Mouse (Mus musculus) left cerebral cortex, adult 8-10 months (tissue): ENCODE measurements at regions not wholly inside any gene's neighbourhood (a gene's known extent, or its start where the extent isn't known, plus 50 kb on each side); places are given as distances from the start of the nearest gene placed in this dataset.
A peak's percentile ranks its signal among the peaks of the same experiment; 100 is the strongest.
"Not testable (repeated sequence)": the region's sequence is repeated elsewhere in the genome, so short reads cannot be mapped to it uniquely, and the experiment has no call there.

ENCODE experiments used
- DNase-seq, 2 experiments: peaks; one replicate each; pipeline ENCODE4 v3.0.0; 2022; ENCODE audit warnings: low spot score in 2 of 2

DNA sequence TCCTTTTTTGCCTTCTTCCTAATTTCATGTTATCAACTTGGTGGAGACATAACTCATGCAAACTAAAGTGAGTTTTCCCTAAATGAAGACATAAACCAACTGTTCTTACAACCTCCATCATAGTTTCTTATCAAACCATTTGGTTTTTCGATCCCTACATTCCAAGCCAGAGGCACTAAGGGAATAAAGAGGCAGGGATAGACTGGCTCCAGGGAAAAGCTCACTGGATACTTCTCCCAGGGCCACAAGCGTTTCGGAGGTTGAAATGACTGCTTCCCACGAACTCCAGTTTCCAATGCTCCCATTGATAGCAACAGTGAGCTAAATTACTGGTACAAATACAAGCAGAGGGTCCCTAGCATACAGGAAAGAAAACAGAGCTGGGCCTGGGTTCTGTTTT is 178.4 kb upstream of the Otx2 start:
- DNase-seq, result no peak

DNA sequence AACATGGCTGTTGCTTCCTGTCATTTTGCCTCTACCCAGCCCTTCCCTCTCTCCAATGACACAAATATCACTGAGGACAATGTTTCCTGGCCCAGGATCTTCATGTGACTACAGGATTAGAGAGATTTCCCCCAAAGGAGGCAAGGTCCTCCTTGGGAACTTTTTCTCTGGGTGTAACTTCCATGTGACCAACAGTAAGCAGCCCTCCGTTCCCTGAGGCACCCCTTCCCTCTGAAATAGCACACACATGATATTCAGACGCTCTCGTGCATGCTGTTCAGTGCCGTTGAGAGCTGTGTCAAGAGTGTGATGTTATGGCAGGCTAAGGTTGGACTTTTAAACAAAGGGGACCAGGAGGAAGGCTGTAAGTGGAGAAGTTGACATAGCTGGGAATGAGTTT is 169.2 kb upstream of the Otx2 start:
- DNase-seq, result no peak

DNA sequence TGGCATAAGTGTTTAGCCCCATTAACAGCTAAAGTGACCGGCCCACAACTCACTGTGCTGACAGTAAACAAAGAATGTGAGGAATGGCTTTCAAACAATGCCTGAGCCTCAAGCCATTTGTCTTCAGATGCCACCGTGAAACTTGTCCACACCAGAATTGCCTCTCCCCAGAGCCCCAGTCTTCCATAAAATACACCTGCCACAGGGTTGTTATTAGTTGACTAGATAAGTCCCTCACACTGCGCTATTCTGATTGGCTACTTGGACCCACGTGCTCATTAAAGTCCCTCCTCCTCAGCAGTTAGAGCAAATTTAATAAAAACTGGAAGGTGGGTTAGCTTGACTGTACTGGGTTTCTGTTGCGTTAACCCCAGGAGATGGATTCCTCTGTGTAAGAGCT is 167.7 kb upstream of the Otx2 start:
- DNase-seq, result no peak

GRCm38 (mm10) chr14:48837181-48837580 is 163.6 kb upstream of the Otx2 start:
- no peak for DNase-seq

- DNase-seq, result no peak
These were observed 162.5 kb upstream of the Otx2 start for GRCm38 (mm10) chr14:48836071-48836470.

DNA sequence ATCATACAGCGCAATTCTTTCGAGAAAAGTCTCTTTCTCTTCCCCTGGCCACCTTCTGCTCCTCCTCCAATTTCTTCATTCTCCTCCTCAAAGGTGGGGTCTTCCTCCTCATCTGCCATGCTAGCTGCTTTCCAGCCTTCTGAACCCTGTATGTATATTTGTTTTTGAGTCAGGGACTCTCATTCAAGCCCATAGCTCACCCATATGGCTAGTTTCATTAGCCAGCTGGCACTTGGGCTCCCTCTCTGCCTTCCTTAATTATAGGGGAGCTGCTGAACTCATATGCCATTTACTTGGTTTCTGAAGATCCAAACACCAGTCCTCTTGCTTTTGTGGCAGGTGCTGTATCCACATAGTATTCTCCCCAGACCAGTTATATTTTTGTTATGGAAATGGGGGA is 160.8 kb upstream of the Otx2 start:
- DNase-seq, result no peak

DNA sequence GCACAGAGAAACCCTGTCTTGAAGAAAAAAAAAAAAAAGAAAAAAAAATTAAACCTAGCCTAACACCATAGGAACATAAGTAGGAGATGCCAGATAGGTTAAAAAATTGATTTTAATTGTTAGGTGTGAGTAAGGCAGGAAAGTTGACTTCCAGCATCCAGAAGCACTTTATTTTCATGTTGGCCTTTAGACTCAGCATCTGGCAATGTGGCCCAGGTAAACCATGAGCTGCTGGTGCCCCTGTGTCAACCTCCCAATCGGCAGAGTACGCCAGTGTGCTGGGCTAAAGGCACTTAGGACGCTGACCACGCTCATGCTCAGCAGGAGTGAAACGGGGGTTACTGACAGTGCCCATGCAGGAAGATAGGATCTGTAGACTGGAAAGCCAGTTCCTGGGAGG is 152.8 kb upstream of the Otx2 start:
- DNase-seq, result no peak

DNA sequence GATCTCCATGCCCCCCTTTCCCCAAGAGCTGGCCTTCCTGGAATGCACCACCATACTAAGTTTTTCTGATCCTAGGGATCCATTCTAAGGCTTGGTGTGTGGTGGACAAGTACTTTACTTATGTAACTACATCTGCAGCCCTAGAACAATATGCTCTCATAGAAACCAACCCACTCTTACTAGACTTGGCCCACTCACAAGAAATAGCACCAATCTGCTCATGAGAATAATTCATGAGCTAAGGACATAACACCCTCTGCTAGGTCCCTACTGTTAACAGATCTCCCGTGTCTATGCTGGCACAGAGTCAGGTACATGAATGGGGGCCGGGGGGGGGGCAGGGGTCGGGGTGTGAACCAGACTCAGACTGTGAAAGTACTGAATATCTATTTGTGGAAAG is 150.8 kb upstream of the Otx2 start:
- DNase-seq, result peak in 1 of 2 experiments; percentile 19

DNA sequence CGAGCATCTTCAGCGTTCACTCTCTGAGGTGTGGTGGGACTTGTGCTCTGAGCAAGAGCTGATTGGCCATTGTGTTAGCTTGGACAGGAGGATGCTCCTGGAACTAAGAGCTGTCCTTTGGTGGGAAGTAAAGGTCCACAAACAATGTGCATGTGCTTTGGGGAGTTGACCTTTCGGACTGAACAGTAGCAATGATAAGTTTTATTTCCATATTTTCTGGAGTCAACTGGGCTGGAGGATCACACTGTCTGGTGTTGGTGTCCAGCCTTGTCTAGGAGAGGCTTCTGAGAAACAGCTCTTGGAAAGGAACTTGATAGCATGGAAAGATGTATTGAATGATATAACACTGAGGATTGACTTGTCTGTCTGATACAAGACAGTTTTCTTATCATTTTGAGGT is 142.3 kb upstream of the Otx2 start:
- no peak for DNase-seq

- no peak for DNase-seq
These were observed 141.7 kb upstream of the Otx2 start for GRCm38 (mm10) chr14:48815231-48815728.

DNA sequence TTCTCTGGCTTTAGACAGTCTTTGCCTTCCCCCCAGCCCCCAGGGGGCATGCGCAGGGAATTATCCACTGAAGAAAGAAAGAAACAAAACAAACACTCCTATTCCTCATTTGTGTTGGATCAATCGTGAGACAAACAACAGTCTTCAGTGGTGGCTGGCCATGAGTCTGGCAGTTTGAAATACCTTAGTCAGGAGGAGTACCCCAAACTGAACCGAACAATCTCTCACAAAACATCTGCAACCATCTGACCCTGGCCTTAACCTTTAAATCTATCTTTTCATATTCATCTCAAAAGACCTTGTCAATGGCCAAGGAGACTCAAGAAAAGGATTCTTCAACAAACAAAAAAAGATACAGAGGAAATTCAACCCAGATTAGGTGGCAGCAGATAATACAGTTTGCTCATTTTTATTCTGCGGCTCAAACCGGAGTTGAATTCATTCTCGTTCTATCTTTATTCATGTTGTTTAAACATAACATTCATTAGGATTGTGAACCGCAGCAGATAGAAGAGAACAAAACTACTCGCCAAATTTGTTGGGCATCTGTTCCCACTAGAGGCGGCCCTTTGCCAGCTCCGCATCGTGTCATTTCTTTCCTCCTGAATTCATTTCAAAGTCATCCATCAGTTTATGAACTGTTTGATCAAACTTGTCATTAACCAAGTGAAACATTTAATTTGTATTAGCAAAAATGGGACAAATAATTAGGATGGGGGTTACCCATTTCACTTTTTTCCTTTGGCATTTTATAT is 139.3 kb upstream of the Otx2 start:
- no peak for DNase-seq

DNA sequence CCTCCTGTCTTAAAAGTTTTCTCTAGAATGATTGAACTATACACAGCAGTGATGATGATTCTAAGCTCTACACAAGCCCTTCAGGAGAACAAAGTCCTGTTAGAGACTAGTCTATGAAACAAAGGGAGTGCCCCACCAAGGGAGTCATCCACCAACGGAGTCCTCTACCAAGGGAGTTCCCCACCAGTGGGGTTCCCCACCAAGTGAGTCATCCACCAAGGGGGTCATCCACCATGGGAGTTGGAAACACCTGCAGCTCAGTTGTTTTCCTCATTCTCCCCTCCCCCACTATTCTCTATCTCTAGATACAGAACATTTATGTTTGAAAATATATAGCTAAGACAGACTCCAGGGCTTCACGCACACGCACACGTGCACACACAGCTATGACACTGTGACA is 130.5 kb upstream of the Otx2 start:
- DNase-seq, result no peak

- DNase-seq, result no peak
These were observed 127.7 kb upstream of the Otx2 start for GRCm38 (mm10) chr14:48801283-48801682.

- DNase-seq, result no peak
These were observed 127.2 kb upstream of the Otx2 start for GRCm38 (mm10) chr14:48800857-48801256.

- DNase-seq, result no peak
These were observed 126.5 kb upstream of the Otx2 start for GRCm38 (mm10) chr14:48800100-48800449.

GRCm38 (mm10) chr14:48799442-48800099 is 126.0 kb upstream of the Otx2 start:
- no peak for DNase-seq

GRCm38 (mm10) chr14:48791507-48791906 is 117.9 kb upstream of the Otx2 start:
- no peak for DNase-seq

DNA sequence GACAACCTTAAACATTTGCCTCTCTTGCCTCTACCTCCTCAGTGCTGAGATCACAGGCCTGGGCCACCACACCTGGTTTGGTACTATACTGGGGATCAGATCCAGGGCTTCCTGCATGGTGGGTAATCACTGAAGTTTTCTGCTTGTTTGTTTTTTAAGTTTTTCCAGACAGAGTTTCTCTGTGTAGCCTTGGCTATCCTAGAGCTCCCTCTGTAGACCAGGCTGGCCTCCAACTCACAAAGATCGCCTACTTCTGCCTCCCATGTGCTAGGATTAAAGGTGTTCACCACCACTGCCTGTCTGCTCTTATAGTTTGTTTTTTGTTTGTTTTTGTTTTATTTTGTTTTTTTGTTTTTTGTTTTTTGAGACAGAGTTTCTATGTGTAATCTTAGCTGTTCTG is 105.7 kb upstream of the Otx2 start:
- no peak for DNase-seq

GRCm38 (mm10) chr14:48770832-48771231 is 97.2 kb upstream of the Otx2 start:
- no peak for DNase-seq

- no peak for DNase-seq
These were observed 89.1 kb upstream of the Otx2 start for GRCm38 (mm10) chr14:48762691-48763090.

- no peak for DNase-seq
These were observed 87.5 kb upstream of the Otx2 start for GRCm38 (mm10) chr14:48761002-48761648.

DNA sequence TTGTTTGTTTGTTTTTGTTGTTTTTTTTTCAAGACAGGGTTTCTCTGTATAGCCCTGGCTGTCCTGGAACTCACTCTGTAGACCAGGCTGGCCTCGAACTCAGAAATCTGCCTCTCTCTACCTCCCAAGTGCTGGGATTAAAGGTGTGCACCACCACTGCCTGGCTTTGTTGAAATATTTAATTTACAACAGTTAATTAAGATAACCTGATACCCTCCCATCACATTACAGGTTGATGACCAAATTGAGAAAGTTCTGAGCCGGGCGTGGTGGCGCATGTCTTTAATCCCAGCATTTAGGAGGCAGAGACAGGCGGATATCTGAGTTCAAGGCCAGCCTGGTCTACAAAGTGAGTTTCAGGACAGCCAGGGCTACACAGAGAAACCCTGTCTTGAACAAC is 81.5 kb upstream of the Otx2 start:
- DNase-seq, result not testable (repeated sequence)
